Mouse (Mus musculus) heart, embryonic 14.5 days (tissue): Measurements from ENCODE around the gene Arl6. TPM values are rescaled to one million over a fixed set of nuclear protein-coding genes. Genes with fewer than 3 reads are reported as not detected.

ENCODE experiments used
- ATAC-seq: fragments of 200-750 bp; cut with Nextera tagmentation; 2 replicates; pipeline ENCODE4 v1.8.0; 2017; ENCODE audit warnings: low read depth, moderate TSS enrichment; ENCODE audit not compliant: insufficient number of reproducible peaks, insufficient read depth, low FRiP score
- H3K27ac ChIP-seq, 2 experiments: fragments of 200-500 bp in 1 of 2; fragments of 300-500 bp in 1 of 2; sonication (generic) in 1 of 2; replicated peaks in 1 of 2; 2 replicates each; pipeline ENCODE4 v1.5.1; 2012 to 2014; ENCODE audit warnings: low read depth in 2 of 2, low read length in 2 of 2, control low read depth in 1 of 2, mild to moderate bottlenecking in 1 of 2, mixed read lengths in 1 of 2; ENCODE audit not compliant: control insufficient read depth in 1 of 2, insufficient read depth in 1 of 2
- H3K27me3 ChIP-seq: fragments of 300-500 bp; sonication (generic); 2 replicates; pipeline ENCODE4 v1.6.1; 2014; ENCODE audit warnings: mild to moderate bottlenecking, low read length, control low read depth; ENCODE audit not compliant: control insufficient read depth, insufficient read depth
- H3K36me3 ChIP-seq: fragments of 300-500 bp; sonication (generic); 2 replicates; pipeline ENCODE4 v1.6.1; 2014; ENCODE audit warnings: mild to moderate bottlenecking, control low read depth, low read length, mixed read lengths; ENCODE audit not compliant: control insufficient read depth, insufficient read depth
- H3K4me1 ChIP-seq, 2 experiments: fragments of 200-500 bp in 1 of 2; fragments of 300-500 bp in 1 of 2; sonication (generic) in 1 of 2; 2 replicates each; pipeline ENCODE4 v1.6.1; 2012 to 2014; ENCODE audit warnings: low read length in 2 of 2, control low read depth in 1 of 2, mixed read lengths in 1 of 2; ENCODE audit not compliant: control insufficient read depth in 2 of 2, insufficient read depth in 2 of 2
- H3K4me2 ChIP-seq: fragments of 300-500 bp; sonication (generic); 2 replicates; pipeline ENCODE4 v1.6.1; 2014; ENCODE audit warnings: mild to moderate bottlenecking, low read length
- H3K4me3 ChIP-seq, 2 experiments: fragments of 200-500 bp in 1 of 2; fragments of 300-500 bp in 1 of 2; sonication (generic) in 1 of 2; 2 replicates each; pipeline ENCODE4 v1.5.1; 2012 to 2014; ENCODE audit warnings: low read length in 2 of 2, mild to moderate bottlenecking in 2 of 2, control low read depth in 1 of 2, low read depth in 1 of 2, moderate library complexity in 1 of 2; ENCODE audit not compliant: control insufficient read depth in 1 of 2, insufficient read depth in 1 of 2
- H3K9ac ChIP-seq: fragments of 300-500 bp; sonication (generic); 2 replicates; pipeline ENCODE4 v1.6.1; 2014; ENCODE audit warnings: mild to moderate bottlenecking, low read length
- H3K9me3 ChIP-seq: fragments of 300-500 bp; sonication (generic); 2 replicates; pipeline ENCODE4 v1.6.1; 2016; ENCODE audit warnings: low read length, control low read depth; ENCODE audit not compliant: control insufficient read depth
- WGBS: fragments of 180-500 bp; shearing (Covaris S2); extraction: QIAGEN DNeasy Blood & Tissue Kit; methylation state at CpG from one replicate; pipeline ENCODE4 v1.1.7; 2014; 5-methylcytosine and 5-hydroxymethylcytosine counted together
- polyA plus RNA-seq: library from polyadenylated mRNA; unstranded; fragments of >200 nt; fragmentation: Nextera tagmentation; extraction: Ambion mirVana; gene quantifications from 2 replicates; pipeline ENCODE4 v1.2.1, GENCODE M21; 2014

The Arl6 gene
- polyA plus RNA-seq, result 22.6 and 23.7 TPM in 2 replicates

DNA sequence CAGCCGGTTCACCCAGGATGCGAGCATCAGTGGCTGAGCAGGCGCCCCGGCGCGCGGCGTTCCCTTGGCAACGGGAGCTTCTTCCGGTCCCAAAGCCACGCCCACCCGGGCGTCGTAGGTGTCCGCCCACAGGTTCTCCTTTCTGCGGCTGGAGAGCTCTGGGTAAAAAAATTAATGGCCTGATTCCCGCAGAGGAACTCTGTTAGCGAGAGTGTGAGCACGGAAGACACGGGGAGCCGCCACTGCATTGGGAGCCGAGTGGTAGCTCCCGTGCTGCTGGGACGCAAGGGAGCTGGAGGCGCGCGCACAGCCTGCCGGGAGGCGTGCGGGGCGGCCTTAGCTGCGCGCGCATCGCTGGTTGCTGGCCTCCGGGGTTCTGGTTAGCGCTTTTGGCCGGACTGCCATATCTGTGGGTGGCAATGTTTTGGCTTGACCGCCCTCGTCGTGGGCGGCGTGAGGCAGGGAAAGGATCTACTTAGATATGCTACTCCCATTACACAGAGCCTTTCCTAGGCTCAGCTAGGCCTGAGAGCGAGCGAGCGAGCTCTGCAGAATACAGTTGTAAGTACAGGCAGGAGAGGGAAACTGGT, at the start of gene Arl6:
Gene Arl6 (minus strand): TSS at position 290 of the 590 bp plus-strand sequence.
- Histone ChIP-seq H3K4me1 (peaks cover 2 to 4% of the 10 kb centered on the region in 2 experiments; a peak in 1 of 4 replicates), H3K9me3 (no peaks in the 10 kb centered on the region), H3K27me3 (no peaks in the 10 kb centered on the region), H3K4me3 (peak within 1 kb of the TSS; percentile 70 to 91), H3K9ac (peak within 1 kb of the TSS; percentile 74), H3K36me3 (no peaks in the 10 kb centered on the region), H3K27ac (peak within 1 kb of the TSS; percentile 95 to 98), H3K4me2 (peak within 1 kb of the TSS; percentile 76)
- ATAC-seq, result peak; percentile 95
- under 1% methylated on average over 46 of the region's 46 CpGs for WGBS

DNA sequence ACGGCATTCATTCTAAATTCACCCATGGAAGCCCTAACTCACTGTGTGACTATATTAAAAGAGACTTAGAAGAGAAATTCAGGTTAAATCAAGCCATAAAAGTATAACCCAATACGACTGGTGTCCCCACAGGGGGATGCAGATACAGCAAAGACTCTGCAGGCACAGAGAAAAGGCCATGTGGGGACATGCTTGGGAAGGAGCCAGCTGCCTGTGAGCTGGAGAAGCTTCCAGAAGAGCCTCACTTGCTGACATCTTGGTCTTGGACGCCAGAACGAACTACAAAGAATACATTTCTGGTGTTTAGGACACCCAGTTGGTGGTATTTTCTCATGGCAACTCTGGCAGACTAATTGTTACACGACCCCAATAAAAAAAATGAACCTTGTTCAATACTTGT, 45.9 kb upstream of the Arl6 start:
- H3K9ac ChIP-seq, result no peak overlapping the region
- H3K4me2 ChIP-seq, result no peak overlapping the region
- H3K27me3 ChIP-seq, result no peaks in the 10 kb centered on the region
- no peak overlapping the region for H3K4me3 ChIP-seq
- H3K9me3 ChIP-seq, result no peaks in the 10 kb centered on the region
- ATAC-seq, result no peak
- H3K4me1 ChIP-seq, result no peaks in the 10 kb centered on the region
- 65% methylated on average over 5 of the region's 5 CpGs for WGBS
- H3K27ac ChIP-seq, result no peak overlapping the region
- H3K36me3 ChIP-seq, result no peaks in the 10 kb centered on the region

DNA sequence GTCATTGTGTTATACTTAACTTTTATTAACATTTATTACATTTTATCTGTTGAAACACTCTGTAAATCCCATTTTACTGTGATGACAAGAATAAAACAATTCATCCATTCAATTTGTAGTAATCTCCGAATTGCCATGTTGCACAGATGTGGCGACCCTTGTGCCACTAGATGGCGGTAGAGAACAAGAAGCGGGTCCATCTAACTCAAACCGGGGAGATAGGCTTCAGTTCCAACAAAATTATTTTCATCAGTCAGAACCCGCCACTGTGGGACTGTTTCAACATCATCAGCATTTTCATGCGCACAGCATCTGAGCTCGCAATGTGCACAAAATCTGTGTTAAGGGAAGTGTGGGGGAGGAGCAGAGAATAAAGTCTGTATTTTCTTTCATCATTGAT, 44.2 kb upstream of the Arl6 start:
- ATAC-seq, result no peak
- Histone ChIP-seq H3K4me1 (no peaks in the 10 kb centered on the region), H3K27me3 (no peaks in the 10 kb centered on the region), H3K9me3 (no peaks in the 10 kb centered on the region), H3K36me3 (no peaks in the 10 kb centered on the region), H3K4me3 (no peak overlapping the region), H3K27ac (no peak overlapping the region), H3K9ac (no peak overlapping the region), H3K4me2 (no peak overlapping the region)
- WGBS, result 7% methylated on average over 8 of the region's 8 CpGs

DNA sequence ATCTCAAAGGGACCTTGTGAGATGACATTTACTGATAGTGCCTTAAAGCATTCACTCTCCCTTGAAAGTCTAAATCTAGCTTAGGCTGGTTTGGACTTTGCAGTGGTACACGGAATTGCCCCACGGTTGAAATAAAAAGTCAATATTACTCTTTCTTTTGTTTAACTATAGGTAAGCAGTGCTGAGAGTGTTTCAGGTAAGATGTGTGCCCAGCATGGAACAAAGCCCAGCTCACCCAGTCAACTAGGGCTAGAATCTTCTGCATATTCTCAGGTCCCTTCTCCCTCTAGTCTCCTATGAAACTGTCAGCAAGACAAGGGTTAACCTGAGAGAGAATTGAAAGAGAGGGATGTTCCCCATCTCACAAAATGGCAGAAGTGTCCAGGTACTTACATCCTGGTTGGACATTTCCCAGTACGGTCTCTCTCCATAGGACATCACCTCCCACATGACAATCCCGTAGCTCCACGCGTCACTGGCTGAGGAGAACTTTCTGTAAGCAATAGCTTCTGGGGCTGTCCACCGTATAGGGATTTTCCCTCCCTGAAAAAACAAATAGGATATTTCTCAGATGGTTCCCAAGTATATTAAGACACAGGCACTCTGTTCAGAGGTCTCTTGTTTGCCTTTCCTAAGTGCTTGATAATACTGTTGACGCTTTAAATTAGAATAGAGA, 43.2 kb upstream of the Arl6 start:
- H3K9me3 ChIP-seq, result no peaks in the 10 kb centered on the region
- no peaks in the 10 kb centered on the region for H3K27me3 ChIP-seq
- H3K36me3 ChIP-seq, result no peaks in the 10 kb centered on the region
- no peak overlapping the region for H3K4me3 ChIP-seq
- H3K4me1 ChIP-seq, result no peaks in the 10 kb centered on the region
- no peak overlapping the region for H3K4me2 ChIP-seq
- 85% methylated on average over 8 of the region's 8 CpGs for WGBS
- no peak overlapping the region for H3K27ac ChIP-seq
- no peak for ATAC-seq
- H3K9ac ChIP-seq, result no peak overlapping the region

DNA sequence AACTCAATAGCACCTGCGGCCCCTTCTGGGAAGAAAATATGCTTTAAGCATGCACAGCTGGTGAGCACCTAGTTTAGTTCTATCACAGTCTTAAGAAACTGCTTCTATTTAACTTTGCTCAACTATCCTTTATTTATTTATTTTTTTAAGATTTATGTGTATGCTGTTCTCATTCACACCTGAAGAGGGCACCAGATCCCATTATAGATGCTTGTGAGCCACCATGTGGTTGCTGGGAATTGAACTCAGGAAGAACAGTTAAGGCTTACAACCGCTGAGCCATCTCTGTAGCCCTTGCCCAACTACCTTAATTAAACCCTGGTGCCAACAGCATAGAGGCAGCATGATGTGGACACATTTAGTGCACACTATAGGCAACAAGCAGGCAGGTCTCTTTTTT, 27.7 kb upstream of the Arl6 start:
- WGBS, result 89% methylated on average over 2 of the region's 2 CpGs
- Histone ChIP-seq H3K4me1 (no peaks in the 10 kb centered on the region), H3K4me3 (no peak overlapping the region), H3K9ac (no peak overlapping the region), H3K27ac (no peak overlapping the region), H3K36me3 (no peaks in the 10 kb centered on the region), H3K27me3 (no peaks in the 10 kb centered on the region), H3K9me3 (no peaks in the 10 kb centered on the region), H3K4me2 (no peak overlapping the region)
- ATAC-seq, result no peak

DNA sequence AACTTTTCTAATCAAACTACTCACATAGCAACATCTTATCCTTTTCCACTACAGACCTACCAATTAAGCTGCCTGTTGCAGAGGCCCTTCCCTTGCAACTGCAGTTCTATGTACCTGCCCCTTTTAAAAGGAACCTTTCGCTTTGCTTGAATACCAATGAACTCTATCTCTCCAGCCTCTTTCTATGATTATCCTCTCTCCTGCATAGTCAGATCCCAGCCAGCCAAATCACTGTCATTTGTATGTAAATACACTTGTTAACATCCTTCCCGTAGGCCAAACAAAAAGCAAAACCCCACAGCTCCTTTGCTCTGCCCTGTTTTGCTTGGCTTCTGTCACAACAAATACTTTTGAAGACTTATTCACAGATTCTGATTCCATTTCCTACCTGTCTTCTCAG, 4.6 kb upstream of the Arl6 start:
- Histone ChIP-seq H3K4me2 (no peak overlapping the region), H3K9ac (no peak overlapping the region), H3K27me3 (no peaks in the 10 kb centered on the region), H3K9me3 (no peaks in the 10 kb centered on the region), H3K36me3 (no peaks in the 10 kb centered on the region), H3K4me3 (no peak overlapping the region), H3K27ac (no peak overlapping the region), H3K4me1 (no peaks in the 10 kb centered on the region)
- ATAC-seq, result no peak
- 61% methylated on average over 2 of the region's 2 CpGs for WGBS

DNA sequence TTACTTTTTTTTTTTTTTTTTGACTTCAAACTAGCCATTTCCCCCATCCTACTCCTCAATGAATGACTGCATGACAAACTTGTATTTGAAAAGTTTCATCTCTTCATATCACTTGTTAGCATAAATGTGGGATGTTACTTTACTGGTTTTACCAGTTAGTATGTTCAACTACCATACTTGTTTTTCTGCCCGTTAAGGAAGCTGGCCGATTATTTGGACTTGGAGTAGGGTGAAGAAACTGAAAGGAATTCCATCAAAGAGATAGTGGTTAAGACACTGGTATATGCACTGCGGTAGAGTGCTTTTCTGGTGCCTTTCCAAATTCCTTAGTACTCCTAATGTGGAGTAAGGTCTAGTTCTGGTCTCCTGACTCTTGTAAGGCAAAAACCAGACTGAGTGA, 794 bp upstream of the Arl6 start:
- Histone ChIP-seq H3K9me3 (no peaks in the 10 kb centered on the region), H3K36me3 (no peaks in the 10 kb centered on the region), H3K27me3 (no peaks in the 10 kb centered on the region), H3K4me1 (peaks cover 2 to 4% of the 10 kb centered on the region in 2 experiments; a peak in 1 of 4 replicates), H3K4me2 (peak overlapping the region; percentile 76; the same call in 1 of the 2 replicates), H3K4me3 (no peak overlapping the region), H3K9ac (no peak overlapping the region), H3K27ac (no peak overlapping the region)
- no peak for ATAC-seq
- WGBS, result 91% methylated on average over 3 of the region's 3 CpGs
